Comparison of ENCODE assay signal across 9 mouse cellular contexts in genomic region chr3:144760592-144761309, GRCm38 (mm10). TPM values are rescaled to one million over a fixed set of nuclear protein-coding genes. Genes with fewer than 3 reads are reported as not detected.
DNase-seq lines count a peak whose midpoint lies in the region; ATAC-seq and TF ChIP-seq lines count a peak whose summit lies in the region.
"Had no signal": no experiment of that assay in that cellular context is flagged by ENCODE, and none has a peak within 500 bp of the region (broad histone marks: within the 10 kb centered on the region; RNA-seq: fewer than 3 reads in every experiment).

TSS of gene Clca3a1 (minus strand) at chr3:144760977.

- WGBS in spleen, adult 2 months, result 71% methylated on average over 10 of the region's 11 CpGs
- 19% methylated on average over 9 of the region's 11 CpGs for WGBS in heart, embryonic 16.5 days
- 49% methylated on average over 10 of the region's 11 CpGs for WGBS in liver, embryonic 16.5 days (ENCODE audit: insufficient replicate concordance)
- WGBS in hindbrain, embryonic 11.5 days, result 85% methylated on average over 9 of the region's 11 CpGs

- H3K4me3 ChIP-seq in spleen, adult 2 months (ENCODE audit: extremely low read depth, insufficient read depth, insufficient read length), result peak within 1 kb of the TSS; percentile 27
- peak within 1 kb of the TSS; percentile 37 for H3K4me3 ChIP-seq in heart, embryonic 16.5 days (ENCODE audit: low read length)
- H3K4me3 ChIP-seq in liver, embryonic 16.5 days (ENCODE audit: low read depth, low read length), result no peak within 1 kb of the TSS
- H3K4me3 ChIP-seq in hindbrain, embryonic 11.5 days (ENCODE audit: low read depth, low read length), result no peak within 1 kb of the TSS
- H3K4me3 ChIP-seq: embryonic facial prominence, embryonic 12.5 days; midbrain, embryonic 13.5 days had no signal

- no peak for TF ChIP-seq CTCF in spleen, adult 2 months (IDR thresholded peaks at IDR 0.05; ENCODE audit: extremely low read depth, insufficient read depth, insufficient read length, insufficient replicate concordance)

- H3K4me1 ChIP-seq in spleen, adult 2 months (ENCODE audit: control insufficient read depth, insufficient read depth, insufficient read length), result no peaks in the 10 kb centered on the region
- peaks cover 10% of the 10 kb centered on the region for H3K4me1 ChIP-seq in heart, embryonic 16.5 days (ENCODE audit: control insufficient read depth, insufficient read depth, low read length)
- H3K4me1 ChIP-seq in liver, embryonic 16.5 days (ENCODE audit: control insufficient read depth, low read depth, low read length), result peaks cover 5% of the 10 kb centered on the region; the same call in 1 of the 2 replicates
- no peaks in the 10 kb centered on the region for H3K4me1 ChIP-seq in hindbrain, embryonic 11.5 days (replicated peaks; ENCODE audit: control insufficient read depth, insufficient read depth, low read length)
- H3K4me1 ChIP-seq: embryonic facial prominence, embryonic 12.5 days; midbrain, embryonic 13.5 days had no signal

- peak within 1 kb of the TSS; percentile 53 for H3K9ac ChIP-seq in heart, embryonic 16.5 days (ENCODE audit: low read length)
- H3K9ac ChIP-seq in liver, embryonic 16.5 days (ENCODE audit: low read depth, low read length), result no peak within 1 kb of the TSS
- no peak within 1 kb of the TSS for H3K9ac ChIP-seq in hindbrain, embryonic 11.5 days (ENCODE audit: low read depth, low read length)
- H3K9ac ChIP-seq: embryonic facial prominence, embryonic 12.5 days; midbrain, embryonic 13.5 days had no signal

- H3K9me3 ChIP-seq in heart, embryonic 16.5 days (replicated peaks; ENCODE audit: control insufficient read depth, low read length), result no peaks in the 10 kb centered on the region
- no peaks in the 10 kb centered on the region for H3K9me3 ChIP-seq in liver, embryonic 16.5 days (replicated peaks; ENCODE audit: control insufficient read depth, low read length)
- no peaks in the 10 kb centered on the region for H3K9me3 ChIP-seq in hindbrain, embryonic 11.5 days (ENCODE audit: control insufficient read depth, low read length)
- H3K9me3 ChIP-seq: embryonic facial prominence, embryonic 12.5 days; midbrain, embryonic 13.5 days had no signal

- TF ChIP-seq POLR2A in spleen, adult 2 months (IDR thresholded peaks at IDR 0.05; ENCODE audit: low read depth, low read length), result no peak

- H3K27ac ChIP-seq in spleen, adult 2 months (ENCODE audit: insufficient read depth, low read length), result peak within 1 kb of the TSS; percentile 22; the same call in 1 of the 2 replicates
- peak within 1 kb of the TSS; percentile 82 for H3K27ac ChIP-seq in heart, embryonic 16.5 days (ENCODE audit: low read length)
- H3K27ac ChIP-seq in liver, embryonic 16.5 days (ENCODE audit: low read length), result peak within 1 kb of the TSS; percentile 32; the same call in 1 of the 2 replicates
- no peak within 1 kb of the TSS for H3K27ac ChIP-seq in hindbrain, embryonic 11.5 days (ENCODE audit: low read depth, low read length)
- H3K27ac ChIP-seq: embryonic facial prominence, embryonic 12.5 days; midbrain, embryonic 13.5 days had no signal

- DNase-seq in spleen, adult 2 months (ENCODE audit: low read depth in 1 of 2, low spot score in 2 of 2), result no peak
- no peak for DNase-seq in spleen, adult 18-20 months
- peak; percentile 18 for DNase-seq in testis, postnatal 14 days (ENCODE audit: low spot score)
- DNase-seq in hindbrain, embryonic 11.5 days (ENCODE audit: low spot score), result no peak
- DNase-seq in gastrocnemius, postnatal 10 days, result no peak

- peak within 1 kb of the TSS; percentile 59 for H3K4me2 ChIP-seq in heart, embryonic 16.5 days (ENCODE audit: low read depth, low read length)
- peak within 1 kb of the TSS; percentile 36 for H3K4me2 ChIP-seq in liver, embryonic 16.5 days (ENCODE audit: low read depth, low read length)
- H3K4me2 ChIP-seq in hindbrain, embryonic 11.5 days (replicated peaks; ENCODE audit: low read depth, low read length), result no peak within 1 kb of the TSS
- H3K4me2 ChIP-seq: embryonic facial prominence, embryonic 12.5 days; midbrain, embryonic 13.5 days had no signal

- no peaks in the 10 kb centered on the region for H3K36me3 ChIP-seq in spleen, adult 2 months (ENCODE audit: control insufficient read depth, insufficient read depth, low read length)
- H3K36me3 ChIP-seq in heart, embryonic 16.5 days (ENCODE audit: control insufficient read depth, insufficient read depth), result 0 out of 2 replicates have a peak, but pooled peaks cover under 1% of the 10 kb centered on the region
- H3K36me3 ChIP-seq in liver, embryonic 16.5 days (ENCODE audit: control insufficient read depth, insufficient read depth), result no peaks in the 10 kb centered on the region
- no peaks in the 10 kb centered on the region for H3K36me3 ChIP-seq in hindbrain, embryonic 11.5 days (ENCODE audit: control insufficient read depth, insufficient read depth, low read length)
- H3K36me3 ChIP-seq: embryonic facial prominence, embryonic 12.5 days; midbrain, embryonic 13.5 days had no signal

- no peaks in the 10 kb centered on the region for H3K27me3 ChIP-seq in spleen, adult 2 months (ENCODE audit: control insufficient read depth, insufficient read depth, low read length)
- no peaks in the 10 kb centered on the region for H3K27me3 ChIP-seq in heart, embryonic 16.5 days (ENCODE audit: control insufficient read depth, insufficient read depth, low read length)
- no peaks in the 10 kb centered on the region for H3K27me3 ChIP-seq in liver, embryonic 16.5 days (ENCODE audit: control insufficient read depth, insufficient read depth, low read depth, low read length)
- H3K27me3 ChIP-seq in hindbrain, embryonic 11.5 days (ENCODE audit: control insufficient read depth, insufficient read depth, low read length), result no peaks in the 10 kb centered on the region
- H3K27me3 ChIP-seq: embryonic facial prominence, embryonic 12.5 days; midbrain, embryonic 13.5 days had no signal

- peak; percentile 91 for ATAC-seq in heart, embryonic 16.5 days (replicated peaks; ENCODE audit: extremely low read depth, insufficient read depth, low FRiP score)
- peak; percentile 89 for ATAC-seq in liver, embryonic 16.5 days (ENCODE audit: low read depth)
- ATAC-seq in hindbrain, embryonic 11.5 days (ENCODE audit: low FRiP score), result no peak
- ATAC-seq: midbrain, embryonic 13.5 days had no signal

RNA-seq across cellular contexts. Expression of gene Clca3a1, which starts in this region (rescaled TPM):
- 22.9 and 24.2 TPM in 2 replicates for polyA plus RNA-seq in spleen, adult 2 months (2012; rRNA removed)
- polyA plus RNA-seq in heart, embryonic 16.5 days (2015; fragmentation: Nextera tagmentation; extraction: Ambion mirVana), result 16.6 and 18.0 TPM in 2 replicates
- polyA plus RNA-seq in liver, embryonic 16.5 days (2015; fragmentation: Nextera tagmentation; extraction: Ambion mirVana), result 4.5 and 4.9 TPM in 2 replicates
- polyA plus RNA-seq in hindbrain, embryonic 11.5 days (2014; fragmentation: Nextera tagmentation; extraction: Ambion mirVana), result 0.06 TPM in 1 of 2 replicates, not detected in the other
- under 1 TPM; 0.20 to 0.31 TPM for total RNA-seq in gastrocnemius, postnatal 10 days (2021)

Comparison
In these comparisons a context has a peak if more than half of its experiments do, and no peak if none do; other contexts are left out.
1. H3K4me3 ChIP-seq: peak in spleen, adult 2 months (single experiment) and heart, embryonic 16.5 days (single experiment); none in liver, embryonic 16.5 days (single experiment) and hindbrain, embryonic 11.5 days (single experiment).